Mouse (Mus musculus): ENCODE data around the gene Ubb.
"Not testable (repeated sequence)": the region's sequence is repeated elsewhere in the genome, so short reads cannot be mapped to it uniquely, and the experiment has no call there.

The Ubb gene

GRCm38 (mm10) chr11:62550727-62551225, at the start of gene Ubb:
Gene Ubb, plus strand, starts transcription at chr11:62551171.
- peak; percentile 100 for DNase-seq

GRCm38 (mm10) chr11:62507683-62508082, 43.3 kb upstream of the Ubb start:
- DNase-seq: no peak

DNA sequence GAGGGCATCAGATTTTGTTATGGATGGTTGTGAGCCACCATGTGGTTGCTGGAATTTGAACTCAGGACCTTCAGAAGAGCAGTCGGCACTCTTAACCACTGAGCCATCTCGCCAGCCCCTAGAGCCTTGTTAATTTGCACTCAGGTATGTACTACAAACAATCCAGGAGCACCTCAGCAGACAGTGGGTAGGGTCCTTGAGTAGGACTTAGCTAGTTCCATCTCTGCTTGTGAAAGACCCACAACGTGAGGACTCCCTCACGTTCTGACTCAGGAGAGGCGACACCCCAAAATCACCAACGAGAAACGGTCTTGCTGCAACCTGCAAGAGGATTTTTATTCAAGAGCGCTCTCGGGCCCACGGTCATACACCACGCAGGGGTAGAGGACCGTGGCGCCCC, 42.6 kb upstream of the Ubb start:
- DNase-seq: not testable (repeated sequence)

- not testable (repeated sequence) for DNase-seq
Measured at GRCm38 (mm10) chr11:62508816-62509215, 42.2 kb upstream of the Ubb start.

GRCm38 (mm10) chr11:62509571-62509970, 41.4 kb upstream of the Ubb start:
- DNase-seq: no peak

DNA sequence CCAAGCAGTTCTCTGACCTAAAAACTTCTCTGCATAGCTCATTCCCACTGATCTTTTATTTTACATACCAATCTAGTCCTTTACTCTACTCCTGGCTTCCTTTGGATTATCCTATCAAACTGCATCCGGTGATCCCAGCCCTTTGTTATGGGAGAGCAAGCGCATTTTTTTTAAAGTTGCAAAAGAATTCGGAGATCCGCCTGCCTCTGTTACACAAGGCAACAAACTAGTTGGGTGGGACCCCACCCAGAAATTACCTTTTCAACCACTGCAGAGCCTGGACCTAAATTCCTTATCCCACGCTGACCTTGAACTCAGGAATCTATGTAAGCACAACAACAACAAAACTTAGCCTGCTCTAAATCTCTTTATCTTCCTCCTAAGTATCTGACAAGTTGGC, 40.0 kb upstream of the Ubb start:
- DNase-seq: no peak

DNA sequence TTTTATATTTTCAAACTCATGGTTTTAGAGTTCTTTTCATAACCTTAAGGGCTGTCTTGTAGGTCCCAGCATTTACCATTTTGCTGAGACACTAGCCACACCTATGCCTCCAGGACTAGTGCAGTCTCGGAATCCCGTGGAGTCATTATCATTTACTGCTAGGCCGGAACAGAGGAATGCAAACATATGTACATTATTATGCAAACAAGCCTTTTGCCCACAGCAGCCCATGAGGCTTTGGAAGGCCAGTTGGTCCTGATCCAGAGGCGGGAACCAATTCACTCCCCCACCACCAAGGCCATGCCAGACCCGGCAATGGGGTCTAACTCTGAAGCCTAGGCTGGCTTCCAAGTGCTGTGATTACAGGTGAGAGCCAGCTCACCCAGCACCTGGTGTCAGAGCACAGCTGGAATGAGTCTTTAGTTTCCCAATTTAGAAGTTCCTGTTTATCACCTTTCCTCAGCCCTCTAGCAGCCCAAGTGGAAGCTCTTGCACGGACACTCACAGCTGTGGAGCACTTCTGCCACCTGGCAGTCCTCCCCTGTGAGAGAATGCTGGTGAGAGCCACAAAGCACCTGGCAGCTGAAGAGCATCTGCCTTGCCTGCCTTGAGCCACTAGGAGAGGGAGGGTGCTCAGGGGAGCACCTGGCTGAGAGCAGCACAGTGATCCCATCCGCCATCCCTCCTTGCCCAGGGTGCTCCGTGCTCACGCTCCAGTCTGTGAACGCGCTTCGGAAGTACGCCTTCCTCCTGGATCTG, 39.3 kb upstream of the Ubb start:
- peak in 1 of 2 experiments; percentile 8 for DNase-seq

DNA sequence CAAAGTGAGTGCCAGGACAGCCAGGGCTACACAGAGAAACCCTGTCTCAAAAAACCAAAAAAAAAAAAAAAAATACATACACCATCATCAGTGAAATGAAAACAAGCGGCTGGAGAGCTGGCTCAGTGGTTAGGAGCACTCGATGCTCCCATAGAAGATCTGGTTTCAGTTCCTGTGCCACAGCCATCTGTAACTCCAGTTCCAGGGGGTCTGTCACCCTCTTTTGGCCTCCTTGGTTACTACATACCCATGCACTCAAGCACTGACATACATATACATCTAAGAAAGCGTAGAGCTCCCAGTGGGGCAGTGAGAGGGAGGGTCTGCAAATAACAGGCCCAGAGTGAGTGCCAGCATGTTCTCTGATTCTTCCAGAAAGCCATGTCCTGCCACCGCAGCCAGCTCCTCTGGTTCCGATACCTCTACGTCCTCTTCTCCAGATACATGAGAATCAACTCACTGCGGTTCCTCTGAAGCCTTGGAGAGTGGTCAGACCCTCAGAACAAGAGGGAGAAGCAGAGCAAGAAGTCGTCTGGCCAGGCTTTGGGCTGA, 38.4 kb upstream of the Ubb start:
- no peak for DNase-seq

- DNase-seq: no peak
Measured at GRCm38 (mm10) chr11:62513311-62513710, 37.7 kb upstream of the Ubb start.

DNA sequence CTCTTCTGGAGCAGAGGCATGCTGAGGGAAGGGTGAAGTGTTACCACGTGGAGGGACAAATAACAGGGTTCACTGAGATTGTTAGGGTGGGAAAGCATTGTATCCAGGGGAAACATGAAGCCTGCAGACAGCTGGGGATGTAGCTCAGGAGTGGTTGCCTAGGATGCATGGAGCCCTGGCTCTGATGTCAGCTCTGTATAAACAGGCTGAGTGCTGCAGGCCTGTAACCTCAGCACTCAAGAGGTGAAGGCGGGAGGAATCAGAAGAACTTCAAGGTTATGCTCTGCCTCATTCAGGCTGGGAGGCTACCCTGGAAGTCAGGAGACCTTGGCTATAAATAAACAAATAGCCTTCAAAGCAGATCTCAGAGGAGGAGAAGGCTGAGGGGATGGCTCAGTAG, 32.0 kb upstream of the Ubb start:
- no peak for DNase-seq

- no peak for DNase-seq
Measured at GRCm38 (mm10) chr11:62522283-62522682, 28.7 kb upstream of the Ubb start.

DNA sequence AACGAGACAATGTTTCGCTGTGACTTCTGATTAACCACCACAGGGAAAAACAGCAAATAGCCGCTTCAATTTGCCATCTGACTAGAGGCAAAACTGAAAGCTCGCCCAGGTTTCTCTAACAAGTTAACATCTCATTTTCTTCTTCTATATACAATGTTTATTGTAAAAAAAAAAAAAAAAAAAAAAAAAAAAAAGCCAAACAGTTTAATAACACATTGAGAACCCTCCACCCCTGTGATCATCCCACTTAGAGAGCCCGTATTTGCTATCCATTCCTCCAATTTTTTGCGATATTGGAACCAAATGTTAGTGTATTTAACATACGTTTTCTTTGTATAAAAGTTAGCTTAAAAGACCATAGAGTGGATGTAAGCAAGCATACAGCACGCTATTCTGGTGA, 13.9 kb upstream of the Ubb start:
- no peak for DNase-seq

DNA sequence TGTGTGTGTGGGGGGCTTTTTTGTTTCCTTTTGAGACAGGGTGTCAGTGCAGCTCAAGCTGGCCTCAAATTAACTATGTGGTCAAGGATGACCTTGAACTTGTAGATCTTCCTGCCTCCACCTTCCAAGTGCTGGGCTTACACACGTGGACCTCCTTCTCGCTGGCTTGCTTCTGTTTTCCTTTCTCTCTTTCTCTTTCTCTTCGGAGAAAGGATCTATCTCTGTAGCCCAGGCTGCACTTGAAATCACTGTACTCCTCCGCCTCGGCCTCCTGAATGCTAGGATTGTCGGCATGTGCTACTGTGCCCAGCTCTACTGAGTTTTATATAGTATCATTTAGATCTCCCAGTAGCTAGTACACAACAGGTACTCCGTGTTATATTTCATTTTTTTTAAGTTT, 13.4 kb upstream of the Ubb start:
- no peak for DNase-seq

- DNase-seq: peak; percentile 53 to 76
Measured at GRCm38 (mm10) chr11:62538321-62539088, 12.5 kb upstream of the Ubb start.

- DNase-seq: peak; percentile 69 to 90
Measured at GRCm38 (mm10) chr11:62539089-62539890, 11.7 kb upstream of the Ubb start, which contains the start of gene Cenpv. Gene Cenpv, minus strand, starts transcription at chr11:62539261.

DNA sequence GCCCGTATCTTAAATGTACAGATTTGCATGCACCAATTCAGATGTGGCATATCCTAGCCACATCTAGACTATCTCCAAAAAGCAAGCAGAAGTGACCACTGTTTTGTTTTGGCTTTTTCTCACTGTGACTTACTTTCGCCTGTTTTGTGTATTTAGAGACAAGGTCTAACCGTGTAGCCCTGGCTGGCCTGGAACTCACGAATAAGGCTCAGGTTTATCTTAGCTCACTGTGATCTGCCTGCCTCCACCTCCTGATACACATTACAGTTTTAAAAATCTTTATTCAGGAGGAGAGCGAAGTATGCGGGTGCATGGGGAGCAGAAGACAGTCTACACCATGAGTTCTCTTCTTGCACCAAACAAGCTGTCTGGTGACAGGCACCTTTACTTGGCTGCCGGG, 10.8 kb upstream of the Ubb start:
- no peak for DNase-seq

- DNase-seq: no peak
Measured at GRCm38 (mm10) chr11:62540969-62541368, 10.0 kb upstream of the Ubb start.

DNA sequence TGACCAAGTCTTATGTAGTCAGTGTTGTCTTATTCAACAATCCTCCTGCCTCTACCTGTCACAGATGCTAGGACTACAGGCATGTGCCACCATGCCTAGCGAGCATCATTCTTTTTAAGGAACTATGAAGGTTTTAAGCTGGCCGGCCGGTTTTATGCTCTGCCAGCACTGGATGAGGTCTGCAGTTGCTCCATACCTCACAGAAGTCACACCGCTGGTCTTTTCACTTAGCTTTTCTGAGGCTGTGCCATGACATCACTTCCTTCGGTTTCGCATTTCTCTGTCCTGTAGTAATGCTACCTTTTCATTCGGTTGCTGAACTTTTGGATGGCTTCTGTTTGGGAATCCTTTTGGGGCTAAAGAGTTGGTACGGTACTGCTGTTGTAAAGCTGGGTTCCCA, 9.4 kb upstream of the Ubb start:
- DNase-seq: no peak

- DNase-seq: no peak
Measured at GRCm38 (mm10) chr11:62543991-62544390, 7.0 kb upstream of the Ubb start.

DNA sequence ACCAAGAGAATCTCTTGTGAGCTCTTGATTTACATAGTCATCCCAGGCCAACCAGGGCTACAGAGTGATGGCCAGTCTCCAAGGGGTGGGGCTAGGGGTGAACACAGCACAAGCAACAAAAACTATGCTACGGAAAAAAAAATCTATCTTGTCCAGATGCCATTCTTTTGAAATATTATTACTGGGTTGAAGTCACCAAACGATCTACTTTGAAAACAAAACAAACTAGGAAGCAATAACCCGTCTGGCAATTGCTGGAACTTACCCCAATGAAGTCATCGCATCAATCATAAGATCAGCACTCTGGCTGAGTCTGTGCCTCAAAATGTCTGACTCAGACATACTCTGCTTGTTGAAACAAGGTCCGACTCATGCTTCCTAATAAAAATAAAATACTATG, 1.2 kb upstream of the Ubb start:
- peak; percentile 86 to 89 for DNase-seq

DNA sequence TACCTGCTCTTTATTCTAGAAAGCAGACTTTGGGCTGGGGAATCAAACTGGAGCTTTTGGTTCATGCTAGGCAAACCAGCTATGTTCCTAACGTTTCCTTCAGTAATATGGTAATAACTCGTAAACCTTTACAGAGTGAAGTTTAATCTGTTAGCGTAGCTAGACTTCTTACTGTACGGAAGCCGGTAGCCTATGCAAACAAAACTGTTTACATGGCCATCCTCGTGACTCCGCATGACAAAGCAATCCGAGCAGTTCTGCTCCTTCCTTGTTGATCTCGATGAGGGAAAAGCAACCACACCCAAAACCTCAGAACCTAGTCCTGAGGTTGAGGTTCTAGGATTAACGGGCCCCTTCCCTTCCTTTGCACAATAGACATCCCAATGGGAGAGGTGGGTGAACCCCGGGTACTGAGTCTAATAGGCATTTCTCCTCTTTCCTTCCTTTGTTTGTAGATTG, 715 bp upstream of the Ubb start:
- peak; percentile 60 to 70 for DNase-seq

- peak; percentile 91 to 94 for DNase-seq
Measured at GRCm38 (mm10) chr11:62551226-62552119, 502 bp downstream of the Ubb start.
